Mouse (Mus musculus) Patski (cell line): ENCODE results near the gene Vangl1. TPM values are rescaled to one million over a fixed set of nuclear protein-coding genes. Genes with fewer than 3 reads are reported as not detected.

ENCODE experiments used
- ATAC-seq: fragments of 100-300 bp; one replicate; pipeline ENCODE4 v1.8.0; 2021
- CTCF ChIA-PET: fragments of 350-600 bp; sonication (Branson Sonifier 250); formaldehyde crosslinking; loops from one replicate; lab custom pipeline; 2022; ENCODE audit warnings: inconsistent platforms; lab: Charles Lee
- POLR2A ChIA-PET: fragments of 350-600 bp; sonication (Branson Sonifier 250); formaldehyde crosslinking; loops from one replicate; lab custom pipeline; 2022; ENCODE audit warnings: antibody characterized with exemption, inconsistent platforms; lab: Charles Lee
- DNase-seq: peaks from one replicate; pipeline ENCODE4 v3.0.0-alpha.2; 2011; ENCODE audit warnings: low read depth, low spot score
- H3K27me3 ChIP-seq: fragments of 371-371 bp; one replicate; pipeline ENCODE4 v1.5.1; 2021
- CTCF ChIP-seq: fragments of 100-300 bp; IDR thresholded peaks from one replicate; pipeline ENCODE4 v1.5.1; 2021
- in situ Hi-C: fragments of 300-500 bp; cut with MboI; formaldehyde crosslinking; loops from 3 replicates; pipeline ENCODE4 v1.11.1; 2018; ENCODE audit warnings: low pct_unique_long_range_greater_than_20kb, mixed read lengths
- polyA plus RNA-seq: library from polyadenylated mRNA; unstranded; gene quantifications from one replicate; pipeline ENCODE4 v1.2.3, GENCODE M21; 2021

The Vangl1 gene
- polyA plus RNA-seq, 1 experiment from 2014 or later: 43.6 TPM

DNA sequence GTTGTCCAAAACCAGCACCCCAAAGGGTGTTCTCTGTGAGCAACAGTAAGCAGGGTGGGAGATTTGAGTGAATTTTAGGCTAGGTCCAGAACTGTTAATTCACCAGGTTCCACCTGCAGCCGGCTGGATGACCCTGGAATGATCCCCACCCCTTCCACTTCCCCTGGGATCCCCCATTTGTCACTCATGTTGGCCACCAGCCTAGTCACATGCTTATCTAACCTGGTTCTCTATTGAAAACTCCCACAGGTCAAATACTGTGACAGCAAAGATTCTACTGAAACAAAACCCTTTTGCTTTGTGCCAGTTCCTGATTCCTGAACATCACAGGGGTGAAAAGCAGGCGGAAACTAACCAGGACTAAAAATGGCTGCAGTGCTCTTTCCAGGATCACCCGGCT, 12.9 kb downstream of the Vangl1 start:
- in situ Hi-C loops: no loop called here
- ATAC-seq (no peak), DNase-seq (no peak)
- TF ChIP-seq CTCF: no peak
- POLR2A ChIA-PET: no interaction called here
- no peaks in the 10 kb centered on the region for H3K27me3 ChIP-seq
- CTCF ChIA-PET: no interaction called here

DNA sequence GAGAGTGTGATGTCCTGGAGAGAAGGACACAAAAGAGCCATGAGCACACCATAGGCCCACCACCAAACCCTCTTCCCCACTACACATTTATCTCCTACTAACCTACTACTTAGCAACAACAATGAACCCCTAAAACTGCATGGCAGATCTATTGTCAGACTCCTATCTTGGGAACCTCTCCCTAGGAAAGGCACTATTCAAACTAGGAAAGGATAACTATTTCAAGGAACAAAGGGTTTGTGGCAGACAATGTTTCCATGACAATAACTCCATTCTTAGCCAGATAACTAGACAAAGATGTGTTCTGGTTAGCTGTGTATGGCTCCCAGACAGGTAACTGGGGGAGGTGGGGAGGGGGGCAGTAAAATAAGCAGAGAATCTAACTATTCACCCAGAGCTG, 13.9 kb downstream of the Vangl1 start:
- no peak for TF ChIP-seq CTCF
- in situ Hi-C loops: no loop called here
- DNase-seq (no peak), ATAC-seq (no peak)
- ChIA-PET CTCF (no interaction called here), POLR2A (no interaction called here)
- no peaks in the 10 kb centered on the region for H3K27me3 ChIP-seq

DNA sequence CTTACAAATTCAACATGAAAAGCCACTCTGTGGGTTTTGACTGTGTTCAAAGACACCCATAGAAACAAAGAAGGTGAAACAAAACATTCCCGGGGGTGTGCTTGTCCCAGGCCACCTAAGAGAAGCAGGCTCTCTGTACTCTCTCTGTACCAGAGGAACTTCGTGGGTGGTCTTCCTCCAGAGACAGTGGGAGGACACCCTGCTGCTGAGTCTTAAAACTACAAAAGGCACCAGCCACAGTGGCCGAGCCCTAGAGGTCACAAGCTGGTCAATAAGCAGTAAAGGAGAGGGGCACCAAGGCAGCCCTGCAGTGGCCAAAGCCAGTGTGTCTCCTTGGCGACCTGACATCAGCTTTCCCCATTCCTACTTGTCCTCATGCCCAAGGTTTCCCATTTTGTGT, 14.5 kb downstream of the Vangl1 start:
- CTCF ChIA-PET: no interaction called here
- in situ Hi-C loops: no loop called here
- no peak for ATAC-seq
- POLR2A ChIA-PET: no interaction called here
- no peak for DNase-seq
- no peaks in the 10 kb centered on the region for H3K27me3 ChIP-seq
- no peak for TF ChIP-seq CTCF

DNA sequence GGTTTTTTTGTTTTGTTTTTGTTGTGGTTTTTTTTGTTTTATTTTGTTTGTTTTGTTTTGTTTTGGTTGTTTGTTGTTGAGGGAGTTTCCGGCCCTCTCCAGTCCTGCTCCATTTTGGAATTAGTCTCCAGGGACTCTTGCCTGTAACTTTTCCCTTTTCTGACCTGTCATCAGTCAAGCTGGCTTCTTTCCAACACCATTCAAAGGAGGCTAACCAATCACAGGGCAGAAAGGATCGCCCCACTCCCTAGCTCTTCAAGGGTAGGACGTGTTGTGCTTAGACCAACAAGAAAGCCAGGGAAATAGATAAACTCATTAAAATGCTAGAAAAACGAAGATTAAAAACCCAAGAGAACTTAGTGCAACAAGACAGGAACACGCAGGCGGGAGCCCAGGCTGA, 15.5 kb downstream of the Vangl1 start:
- CTCF ChIA-PET: no interaction called here
- no peaks in the 10 kb centered on the region for H3K27me3 ChIP-seq
- no peak for TF ChIP-seq CTCF
- in situ Hi-C loops: no loop called here
- POLR2A ChIA-PET: no interaction called here
- no peak for DNase-seq
- no peak for ATAC-seq

DNA sequence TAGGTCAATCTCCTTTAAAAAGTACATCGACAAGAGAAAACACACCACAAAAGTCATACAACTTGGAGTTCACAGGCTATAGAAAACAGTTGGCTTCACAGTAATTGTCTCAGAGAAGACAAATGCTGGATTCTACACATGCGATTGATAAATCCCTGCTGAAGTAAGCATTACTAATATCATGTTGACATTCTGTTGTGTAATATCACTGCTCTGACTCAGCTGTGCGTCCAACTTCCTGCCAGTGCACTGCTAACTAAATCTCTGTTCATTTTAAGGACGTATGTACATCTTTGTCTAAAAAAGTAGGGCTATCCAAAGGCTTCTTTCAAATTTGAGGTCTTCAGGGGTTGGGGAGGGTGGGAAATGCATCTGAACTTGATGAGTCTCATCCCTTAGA, 17.1 kb downstream of the Vangl1 start:
- POLR2A ChIA-PET: no interaction called here
- ATAC-seq: no peak
- no peak for TF ChIP-seq CTCF
- DNase-seq: no peak
- in situ Hi-C loops: no loop called here
- no peaks in the 10 kb centered on the region for H3K27me3 ChIP-seq
- CTCF ChIA-PET: no interaction called here

DNA sequence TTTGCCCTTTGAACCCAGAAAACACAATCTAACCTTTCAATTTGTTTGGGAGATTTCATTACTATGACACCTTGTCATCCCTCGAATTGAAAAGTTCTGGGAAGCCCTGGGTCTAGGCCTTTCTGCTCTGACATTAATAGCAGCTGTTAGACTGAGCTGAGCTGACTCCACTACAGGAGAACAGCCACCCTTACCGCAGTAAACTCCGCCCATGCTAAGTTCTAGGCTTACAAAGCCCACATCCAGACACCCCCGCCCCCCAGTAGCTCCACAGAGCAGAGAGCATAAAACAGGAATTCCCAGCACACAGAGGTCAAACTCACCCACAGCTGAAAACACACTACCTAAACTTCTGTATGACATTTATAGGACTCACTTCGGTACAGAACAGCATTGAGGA, 19.8 kb downstream of the Vangl1 start:
- no peak for ATAC-seq
- in situ Hi-C loops: no loop called here
- POLR2A ChIA-PET: interaction anchor here (1.5 kb wide), 1 partner anchor 15 kb away, joined by 4 read pairs; no protein-coding TSS in a partner anchor
- no peak for TF ChIP-seq CTCF
- CTCF ChIA-PET: interaction anchor here (1.3 to 1.5 kb wide), 2 partner anchors 9 to 41 kb away, joined by 3 to 4 read pairs; no protein-coding TSS in a partner anchor
- no peak for DNase-seq
- no peaks in the 10 kb centered on the region for H3K27me3 ChIP-seq

DNA sequence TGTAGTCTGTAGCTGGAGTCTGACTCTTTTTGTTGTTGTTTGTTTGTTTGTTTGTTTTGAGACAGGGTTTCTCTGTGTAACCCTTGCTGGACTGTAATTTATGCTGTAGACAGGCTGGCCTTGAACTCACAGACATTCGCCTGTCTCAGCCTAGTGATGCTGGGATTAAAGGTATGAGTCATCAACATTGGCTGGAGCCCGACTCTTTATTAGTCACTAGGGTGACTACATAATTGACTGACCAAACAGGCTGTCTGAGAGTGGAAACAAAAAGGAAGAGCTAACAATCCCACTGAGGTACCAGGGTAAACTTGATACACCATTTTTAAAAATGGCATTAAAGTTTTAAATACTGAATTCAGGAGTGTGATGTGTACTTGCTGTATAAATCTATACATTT, 21.9 kb downstream of the Vangl1 start:
- ChIA-PET POLR2A (no interaction called here), CTCF (interaction anchor here (1.0 kb wide), 2 partner anchors 10 to 61 kb away, joined by 4 read pairs; no protein-coding TSS in a partner anchor)
- no peak for TF ChIP-seq CTCF
- ATAC-seq (no peak), DNase-seq (no peak)
- in situ Hi-C loops: no loop called here
- no peaks in the 10 kb centered on the region for H3K27me3 ChIP-seq

DNA sequence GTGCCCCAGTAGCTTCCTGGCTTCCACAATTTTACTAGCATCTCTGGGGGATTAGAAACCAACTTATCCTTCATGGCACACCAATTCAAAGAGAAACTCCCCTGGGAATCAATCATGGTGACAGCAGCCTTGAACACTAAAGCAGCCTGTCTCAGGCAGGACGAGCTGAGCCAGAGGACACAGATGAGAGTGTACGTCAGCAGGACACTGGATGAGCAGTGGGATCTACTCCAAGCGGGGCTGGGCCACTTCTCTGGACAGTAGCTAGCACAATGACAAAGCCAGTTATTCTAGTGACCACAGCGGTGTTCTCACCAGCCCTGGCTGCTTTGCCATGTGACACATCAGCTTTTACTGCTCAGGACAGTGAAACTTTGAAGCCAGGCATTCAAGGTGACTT, 23.3 kb downstream of the Vangl1 start:
- ChIA-PET CTCF (interaction anchor here (0.7 to 1.1 kb wide), 2 partner anchors 11 to 16 kb away, joined by 3 read pairs; no protein-coding TSS in a partner anchor), POLR2A (interaction anchor here (0.6 to 0.7 kb wide), 2 partner anchors 14 to 1099 kb away, joined by 3 read pairs; no protein-coding TSS in a partner anchor)
- DNase-seq (no peak), ATAC-seq (no peak)
- H3K27me3 ChIP-seq: no peaks in the 10 kb centered on the region
- no peak for TF ChIP-seq CTCF
- in situ Hi-C loops: no loop called here

DNA sequence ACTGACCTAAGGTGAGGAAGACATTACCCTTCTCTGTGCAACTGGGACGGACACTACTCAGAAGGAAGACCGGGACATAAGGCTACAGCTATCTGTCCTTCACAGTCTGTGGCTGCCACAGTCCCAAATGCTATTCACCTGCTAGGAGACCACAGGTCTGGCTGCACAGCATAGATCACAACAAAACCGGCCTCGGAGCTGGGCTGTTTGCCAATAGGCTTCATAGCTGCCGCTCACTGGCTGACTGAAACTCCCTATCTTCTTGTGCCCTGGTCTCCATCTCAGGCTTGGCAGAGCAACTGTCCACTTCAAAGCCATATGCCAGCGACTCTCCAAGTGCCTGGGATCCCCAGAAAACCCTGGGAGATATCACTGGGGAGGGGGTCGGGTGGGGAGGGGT, 23.7 kb downstream of the Vangl1 start:
- ATAC-seq (no peak), DNase-seq (no peak)
- TF ChIP-seq CTCF: no peak
- H3K27me3 ChIP-seq: no peaks in the 10 kb centered on the region
- CTCF ChIA-PET: interaction anchor here (0.7 kb wide), 1 partner anchor 10 kb away, joined by 3 read pairs; no protein-coding TSS in a partner anchor
- POLR2A ChIA-PET: interaction anchor here (0.6 to 1.6 kb wide), 2 partner anchors 12 to 14 kb away, joined by 3 read pairs; no protein-coding TSS in a partner anchor
- in situ Hi-C loops: no loop called here

DNA sequence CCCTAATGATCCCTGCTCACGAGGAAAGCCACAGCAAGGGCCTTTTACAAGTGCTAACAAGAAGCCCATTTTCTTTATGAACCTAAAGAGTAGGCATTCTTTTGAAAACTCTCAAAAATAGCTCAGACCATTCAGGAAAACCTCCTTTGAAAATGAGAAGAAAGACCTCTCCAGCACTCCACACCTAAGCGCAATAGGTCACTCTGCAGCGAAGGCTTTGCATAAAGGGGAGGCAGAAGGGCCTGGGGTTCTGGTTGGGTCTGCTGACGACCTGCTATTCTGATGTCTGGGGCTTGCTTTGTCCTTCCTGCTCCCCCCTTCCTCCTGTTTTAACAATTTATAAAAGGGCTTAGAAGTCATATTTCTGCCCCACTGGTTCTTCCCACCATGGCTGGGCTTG, 24.6 kb downstream of the Vangl1 start:
- TF ChIP-seq CTCF: no peak
- ATAC-seq: no peak
- no peak for DNase-seq
- ChIA-PET CTCF (no interaction called here), POLR2A (interaction anchor here (0.6 to 1.6 kb wide), 2 partner anchors 13 to 75 kb away, joined by 3 to 6 read pairs; no protein-coding TSS in a partner anchor)
- in situ Hi-C loops: no loop called here
- H3K27me3 ChIP-seq: no peaks in the 10 kb centered on the region

DNA sequence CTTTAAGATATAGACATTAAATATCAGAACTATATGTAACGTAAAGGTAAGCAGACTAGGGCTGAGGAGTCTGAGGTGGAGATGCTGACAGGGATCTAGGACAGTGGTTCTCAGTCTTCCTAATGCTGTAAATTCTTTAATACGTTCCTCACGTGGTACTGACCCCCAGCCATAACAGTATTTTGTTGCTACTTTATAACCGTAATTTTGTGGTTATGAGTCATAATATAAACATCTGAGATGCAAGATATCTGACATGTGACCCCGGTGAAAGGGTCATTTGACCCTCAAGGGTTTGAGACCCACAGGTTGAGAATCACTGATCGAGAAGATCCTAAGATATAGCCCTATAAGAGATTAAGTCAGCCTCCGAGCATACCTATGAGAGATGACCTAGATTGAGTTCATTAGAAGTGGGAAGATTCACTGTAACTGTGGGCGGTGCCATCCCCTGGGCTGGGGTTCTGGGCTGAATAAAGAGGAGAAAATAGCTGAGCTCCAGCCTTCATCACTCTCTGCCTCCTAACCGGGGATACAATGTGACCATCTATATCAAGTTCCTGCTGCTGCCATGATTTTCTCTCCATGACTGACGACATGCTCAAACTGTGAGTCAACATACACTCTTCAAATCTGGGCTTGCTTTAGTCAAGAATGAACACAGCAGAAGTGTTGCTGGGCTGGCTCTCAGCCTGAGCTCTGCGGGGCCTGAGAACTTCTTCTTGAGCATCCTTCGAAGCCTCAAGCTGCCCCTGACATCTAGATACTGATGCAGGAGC, 26.5 kb downstream of the Vangl1 start:
- no peak for ATAC-seq
- TF ChIP-seq CTCF: no peak
- in situ Hi-C loops: no loop called here
- no peaks in the 10 kb centered on the region for H3K27me3 ChIP-seq
- ChIA-PET POLR2A (interaction anchor here (1.2 to 1.3 kb wide), 2 partner anchors 26 to 91 kb away, joined by 3 to 4 read pairs; partner anchors contain the start of gene Vangl1), CTCF (no interaction called here)
- DNase-seq: no peak
